Mouse (Mus musculus) kidney, postnatal 0 days (tissue): ENCODE measurements around the gene Rad54l2. TPM values are rescaled to one million over a fixed set of nuclear protein-coding genes. Genes with fewer than 3 reads are reported as not detected.

Experiments used
- ATAC-seq: fragments of 200-750 bp; cut with Nextera tagmentation; replicated peaks from 2 replicates; pipeline ENCODE4 v1.8.0; 2017; ENCODE audit warnings: low read depth, moderate number of reproducible peaks, moderate TSS enrichment, moderate library complexity; ENCODE audit not compliant: low FRiP score
- DNase-seq: peaks from one replicate; pipeline ENCODE4 v3.0.0-alpha.2; 2016; ENCODE audit warnings: low spot score
- H3K27ac ChIP-seq: fragments of 300-500 bp; sonication (generic); 2 replicates; pipeline ENCODE4 v1.5.1; 2014; ENCODE audit warnings: mild to moderate bottlenecking
- H3K27me3 ChIP-seq: fragments of 300-500 bp; sonication (generic); 2 replicates; pipeline ENCODE4 v1.6.1; 2014; ENCODE audit warnings: low read length, mixed read lengths; ENCODE audit not compliant: insufficient read depth
- H3K36me3 ChIP-seq: fragments of 300-500 bp; sonication (generic); 2 replicates; pipeline ENCODE4 v1.6.1; 2014; ENCODE audit warnings: low read length, mixed read lengths; ENCODE audit not compliant: insufficient read depth
- H3K4me1 ChIP-seq: fragments of 300-500 bp; sonication (generic); replicated peaks from 2 replicates; pipeline ENCODE4 v1.6.1; 2014; ENCODE audit warnings: antibody characterized with exemption, low read length, mixed read lengths; ENCODE audit not compliant: insufficient read depth
- H3K4me2 ChIP-seq: fragments of 300-500 bp; sonication (generic); 2 replicates; pipeline ENCODE4 v1.6.1; 2014; ENCODE audit warnings: mild to moderate bottlenecking, low read length, moderate library complexity, mixed read lengths
- H3K4me3 ChIP-seq: fragments of 300-500 bp; sonication (generic); replicated peaks from 2 replicates; pipeline ENCODE4 v1.5.1; 2014; ENCODE audit warnings: low read depth, low read length
- H3K9ac ChIP-seq: fragments of 300-500 bp; sonication (generic); 2 replicates; pipeline ENCODE4 v1.6.1; 2014; ENCODE audit warnings: low read depth, low read length
- H3K9me3 ChIP-seq: fragments of 300-500 bp; sonication (generic); replicated peaks from 2 replicates; pipeline ENCODE4 v1.6.1; 2016; ENCODE audit warnings: low read length, inconsistent platforms, mixed read lengths
- CTCF ChIP-seq: IDR thresholded peaks from 2 replicates; pipeline ENCODE4 v1.5.1; 2016; ENCODE audit warnings: antibody characterized with exemption, low read depth, mild to moderate bottlenecking, moderate library complexity
- WGBS: fragments of 180-500 bp; shearing (Covaris S2); extraction: QIAGEN DNeasy Blood & Tissue Kit; methylation state at CpG from one replicate; pipeline ENCODE4 v1.1.7; 2014; 5-methylcytosine and 5-hydroxymethylcytosine counted together
- polyA plus RNA-seq: library from polyadenylated mRNA; unstranded; fragments of >200 nt; fragmentation: Nextera tagmentation; extraction: Ambion mirVana; gene quantifications from 2 replicates; pipeline ENCODE4 v1.2.1, GENCODE M21; 2015

Gene Rad54l2
- polyA plus RNA-seq, 1 experiment from 2014 or later = 2.7 TPM

GRCm38 (mm10) chr9:106676571-106676970 is 112.4 kb downstream of the Rad54l2 start:
- Histone ChIP-seq H3K4me3 (no peak overlapping the region), H3K9ac (no peak overlapping the region), H3K36me3 (peaks cover 56% of the 10 kb centered on the region), H3K27me3 (no peaks in the 10 kb centered on the region), H3K9me3 (no peaks in the 10 kb centered on the region), H3K27ac (no peak overlapping the region), H3K4me1 (no peaks in the 10 kb centered on the region), H3K4me2 (no peak overlapping the region)
- no peak for TF ChIP-seq CTCF
- ATAC-seq (no peak), DNase-seq (no peak)
- 91% methylated on average over 4 of the region's 4 CpGs for WGBS

DNA sequence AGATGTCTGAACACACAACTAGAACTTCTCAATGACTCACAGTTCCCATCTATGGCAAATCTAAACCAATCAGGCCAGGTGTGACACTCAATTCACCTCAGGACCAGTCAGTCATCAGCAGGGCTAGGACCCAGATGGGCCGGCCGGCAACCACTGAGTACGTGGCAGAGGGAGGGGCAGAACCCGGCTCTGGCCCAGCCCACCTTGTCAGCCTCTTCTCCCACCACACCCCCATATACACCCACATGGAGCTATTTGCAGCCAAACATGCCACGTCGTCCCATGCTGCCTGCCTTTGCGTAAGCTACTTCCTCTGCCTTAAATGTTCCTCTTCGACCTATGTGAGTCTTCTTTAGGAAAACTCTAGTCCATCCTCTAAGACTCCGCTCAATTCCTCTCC is 113.0 kb downstream of the Rad54l2 start:
- no peaks in the 10 kb centered on the region for H3K9me3 ChIP-seq
- TF ChIP-seq CTCF = no peak
- H3K36me3 ChIP-seq = peaks cover 55% of the 10 kb centered on the region
- ATAC-seq = no peak; the same call in 1 of the 2 replicates
- H3K27ac ChIP-seq = no peak overlapping the region
- H3K4me3 ChIP-seq = no peak overlapping the region
- DNase-seq = no peak
- H3K4me1 ChIP-seq = no peaks in the 10 kb centered on the region
- H3K4me2 ChIP-seq = no peak overlapping the region
- 77% methylated on average over 9 of the region's 9 CpGs for WGBS
- H3K9ac ChIP-seq = no peak overlapping the region
- H3K27me3 ChIP-seq = no peaks in the 10 kb centered on the region

DNA sequence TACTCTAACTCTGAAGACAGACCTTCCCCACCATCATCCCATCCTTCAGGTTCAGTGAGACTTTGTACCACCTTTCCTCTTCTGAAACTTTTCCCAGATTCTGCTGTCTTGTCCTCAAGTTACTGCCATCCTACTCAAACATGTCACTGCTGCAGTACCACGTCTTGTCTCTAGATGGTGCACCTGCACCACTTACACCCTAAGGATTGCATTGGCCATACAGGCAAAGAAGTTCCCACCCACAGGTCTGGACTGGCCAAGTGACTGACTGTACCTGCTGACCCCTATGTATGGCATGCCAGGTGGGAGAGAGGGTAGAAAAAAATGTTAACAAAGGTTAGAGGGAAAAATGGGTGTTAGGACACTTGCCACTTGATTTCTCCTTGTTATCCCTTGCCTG is 113.5 kb downstream of the Rad54l2 start:
- peaks cover 52% of the 10 kb centered on the region for H3K36me3 ChIP-seq
- WGBS = 3% methylated on average over 1 of the region's 1 CpGs
- H3K27ac ChIP-seq = no peak overlapping the region
- no peaks in the 10 kb centered on the region for H3K4me1 ChIP-seq
- ATAC-seq (peak; percentile 79; the same call in 1 of the 2 replicates), DNase-seq (peak; percentile 87)
- no peak overlapping the region for H3K9ac ChIP-seq
- H3K4me3 ChIP-seq = no peak overlapping the region
- H3K4me2 ChIP-seq = no peak overlapping the region
- no peaks in the 10 kb centered on the region for H3K27me3 ChIP-seq
- H3K9me3 ChIP-seq = no peaks in the 10 kb centered on the region
- peak; percentile 94 for TF ChIP-seq CTCF

DNA sequence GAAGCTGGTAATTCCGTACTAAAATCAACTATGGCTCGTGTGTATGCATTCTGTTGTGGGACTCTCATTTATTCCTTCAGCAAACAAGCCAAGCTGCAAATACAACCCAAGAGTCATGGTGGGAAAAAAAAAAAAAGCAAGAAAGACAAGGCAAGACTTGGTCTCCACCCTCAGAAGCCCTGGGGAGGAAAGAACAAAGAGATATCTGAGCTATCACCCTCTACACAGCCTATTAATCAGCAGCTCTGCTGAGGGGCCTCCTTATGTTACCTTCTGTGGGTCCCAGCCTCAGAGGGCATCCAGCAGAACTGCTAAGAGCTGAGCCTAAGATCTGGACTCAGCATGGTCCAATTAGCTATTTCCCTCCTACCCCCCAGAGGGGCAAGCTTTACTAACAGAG is 115.1 kb downstream of the Rad54l2 start:
- ATAC-seq (no peak), DNase-seq (no peak)
- Histone ChIP-seq H3K4me1 (no peaks in the 10 kb centered on the region), H3K9me3 (no peaks in the 10 kb centered on the region), H3K4me2 (no peak overlapping the region), H3K27ac (no peak overlapping the region), H3K27me3 (no peaks in the 10 kb centered on the region), H3K36me3 (peaks cover 45% of the 10 kb centered on the region), H3K9ac (no peak overlapping the region), H3K4me3 (no peak overlapping the region)
- WGBS = 92% methylated on average over 2 of the region's 2 CpGs
- no peak for TF ChIP-seq CTCF

DNA sequence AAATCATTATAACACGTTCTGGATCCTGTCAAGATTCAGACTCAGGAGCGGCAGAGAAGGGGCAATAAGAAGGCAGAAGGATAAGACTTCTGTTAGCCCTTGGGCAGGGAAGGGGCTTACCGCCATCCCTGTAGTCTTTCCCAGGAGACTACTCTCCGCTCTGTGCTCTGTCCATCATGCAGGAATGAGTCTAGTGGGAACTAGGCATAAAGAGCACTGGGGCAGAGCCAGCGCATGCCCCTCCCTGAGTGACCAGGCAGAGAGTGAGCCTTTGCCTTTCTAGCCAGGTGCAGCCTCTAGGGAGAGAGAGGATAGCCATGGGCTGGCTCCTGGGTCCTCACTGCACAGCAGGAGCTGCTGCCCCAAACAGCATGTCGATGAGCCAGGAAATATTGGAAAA is 124.1 kb downstream of the Rad54l2 start:
- WGBS = 88% methylated on average over 6 of the region's 6 CpGs
- ATAC-seq (no peak), DNase-seq (no peak)
- TF ChIP-seq CTCF = no peak
- Histone ChIP-seq H3K9ac (no peak overlapping the region), H3K27me3 (no peaks in the 10 kb centered on the region), H3K4me3 (no peak overlapping the region), H3K36me3 (peaks cover 57% of the 10 kb centered on the region), H3K9me3 (no peaks in the 10 kb centered on the region), H3K4me1 (no peaks in the 10 kb centered on the region), H3K4me2 (no peak overlapping the region), H3K27ac (no peak overlapping the region)

DNA sequence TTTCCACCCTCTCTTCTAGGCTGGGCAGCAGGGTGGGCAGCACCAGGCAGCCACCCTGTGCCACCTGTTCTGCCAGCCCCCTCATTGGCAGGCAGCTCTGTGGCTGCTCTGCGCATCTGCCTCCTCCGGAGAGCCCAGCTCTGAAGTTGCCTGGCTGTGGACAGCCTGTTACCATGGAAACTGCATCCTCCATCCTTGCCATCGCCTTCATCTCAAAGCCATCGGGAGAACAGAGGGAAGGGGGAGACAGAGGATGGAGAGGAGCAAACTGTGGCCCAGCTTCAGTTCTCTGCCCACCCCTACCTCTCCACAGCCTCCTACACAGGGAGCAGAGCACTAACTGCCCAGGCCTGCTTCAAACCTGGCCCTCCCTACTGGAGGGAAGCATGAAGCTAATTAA is 124.6 kb downstream of the Rad54l2 start:
- no peaks in the 10 kb centered on the region for H3K9me3 ChIP-seq
- H3K27ac ChIP-seq = no peak overlapping the region
- H3K36me3 ChIP-seq = peaks cover 60% of the 10 kb centered on the region
- DNase-seq (no peak), ATAC-seq (no peak)
- no peaks in the 10 kb centered on the region for H3K4me1 ChIP-seq
- no peak overlapping the region for H3K4me2 ChIP-seq
- no peak overlapping the region for H3K4me3 ChIP-seq
- H3K27me3 ChIP-seq = no peaks in the 10 kb centered on the region
- 75% methylated on average over 4 of the region's 4 CpGs for WGBS
- TF ChIP-seq CTCF = no peak
- H3K9ac ChIP-seq = no peak overlapping the region

- no peak for ATAC-seq
These were observed 125.8 kb downstream of the Rad54l2 start for GRCm38 (mm10) chr9:106663200-106663599.

More at GRCm38 (mm10) chr9:106663200-106663599, 125.8 kb downstream of the Rad54l2 start:
- Histone ChIP-seq H3K27me3 (no peaks in the 10 kb centered on the region), H3K4me2 (no peak overlapping the region), H3K9ac (no peak overlapping the region), H3K27ac (no peak overlapping the region), H3K4me1 (no peaks in the 10 kb centered on the region), H3K36me3 (peaks cover 63% of the 10 kb centered on the region), H3K9me3 (no peaks in the 10 kb centered on the region), H3K4me3 (no peak overlapping the region)
- no peak for DNase-seq
- 68% methylated on average over 6 of the region's 6 CpGs for WGBS
- no peak for TF ChIP-seq CTCF
